Mouse (Mus musculus) midbrain, embryonic 16.5 days (tissue): ENCODE results near the gene Myh9. TPM values are rescaled to one million over a fixed set of nuclear protein-coding genes. Genes with fewer than 3 reads are reported as not detected.

Source experiments
- ATAC-seq: fragments of 200-750 bp; cut with Nextera tagmentation; 2 replicates; pipeline ENCODE4 v1.8.0; 2017; ENCODE audit warnings: moderate TSS enrichment
- H3K27ac ChIP-seq: fragments of 300-500 bp; sonication (generic); 2 replicates; pipeline ENCODE4 v1.5.1; 2014; ENCODE audit warnings: mild to moderate bottlenecking, low read length, mixed read lengths
- H3K27me3 ChIP-seq: fragments of 300-500 bp; sonication (generic); 2 replicates; pipeline ENCODE4 v1.6.1; 2014; ENCODE audit warnings: low read depth, low read length, mixed read lengths; ENCODE audit not compliant: control insufficient read depth, insufficient read depth
- H3K36me3 ChIP-seq: fragments of 300-500 bp; sonication (generic); 2 replicates; pipeline ENCODE4 v1.6.1; 2014; ENCODE audit warnings: mild to moderate bottlenecking, low read length, moderate library complexity, mixed read lengths; ENCODE audit not compliant: control insufficient read depth, insufficient read depth
- H3K4me1 ChIP-seq: fragments of 300-500 bp; sonication (generic); 2 replicates; pipeline ENCODE4 v1.6.1; 2014; ENCODE audit warnings: mild to moderate bottlenecking, low read length, mixed read lengths; ENCODE audit not compliant: control insufficient read depth, insufficient read depth
- H3K4me2 ChIP-seq: fragments of 300-500 bp; sonication (generic); 2 replicates; pipeline ENCODE4 v1.6.1; 2014; ENCODE audit warnings: mild to moderate bottlenecking, low read length, mixed read lengths
- H3K4me3 ChIP-seq: fragments of 300-500 bp; sonication (generic); 2 replicates; pipeline ENCODE4 v1.5.1; 2014; ENCODE audit warnings: low read depth, mild to moderate bottlenecking, low read length, moderate library complexity, mixed read lengths
- H3K9ac ChIP-seq: fragments of 300-500 bp; sonication (generic); 2 replicates; pipeline ENCODE4 v1.6.1; 2014; ENCODE audit warnings: low read depth, low read length, mixed read lengths
- H3K9me3 ChIP-seq: fragments of 300-500 bp; sonication (generic); replicated peaks from 2 replicates; pipeline ENCODE4 v1.6.1; 2014; ENCODE audit warnings: mild to moderate bottlenecking, low read length, mixed read lengths; ENCODE audit not compliant: control insufficient read depth, poor library complexity, severe bottlenecking
- WGBS: fragments of 180-500 bp; shearing (Covaris S2); extraction: QIAGEN DNeasy Blood & Tissue Kit; methylation state at CpG from one replicate; pipeline ENCODE4 v1.1.7; 2014; 5-methylcytosine and 5-hydroxymethylcytosine counted together
- polyA plus RNA-seq: library from polyadenylated mRNA; unstranded; fragments of >200 nt; fragmentation: Nextera tagmentation; extraction: Ambion mirVana; gene quantifications from 2 replicates; pipeline ENCODE4 v1.2.1, GENCODE M21; 2015

Myh9 gene
- polyA plus RNA-seq: 9.5 and 11.2 TPM in 2 replicates

DNA sequence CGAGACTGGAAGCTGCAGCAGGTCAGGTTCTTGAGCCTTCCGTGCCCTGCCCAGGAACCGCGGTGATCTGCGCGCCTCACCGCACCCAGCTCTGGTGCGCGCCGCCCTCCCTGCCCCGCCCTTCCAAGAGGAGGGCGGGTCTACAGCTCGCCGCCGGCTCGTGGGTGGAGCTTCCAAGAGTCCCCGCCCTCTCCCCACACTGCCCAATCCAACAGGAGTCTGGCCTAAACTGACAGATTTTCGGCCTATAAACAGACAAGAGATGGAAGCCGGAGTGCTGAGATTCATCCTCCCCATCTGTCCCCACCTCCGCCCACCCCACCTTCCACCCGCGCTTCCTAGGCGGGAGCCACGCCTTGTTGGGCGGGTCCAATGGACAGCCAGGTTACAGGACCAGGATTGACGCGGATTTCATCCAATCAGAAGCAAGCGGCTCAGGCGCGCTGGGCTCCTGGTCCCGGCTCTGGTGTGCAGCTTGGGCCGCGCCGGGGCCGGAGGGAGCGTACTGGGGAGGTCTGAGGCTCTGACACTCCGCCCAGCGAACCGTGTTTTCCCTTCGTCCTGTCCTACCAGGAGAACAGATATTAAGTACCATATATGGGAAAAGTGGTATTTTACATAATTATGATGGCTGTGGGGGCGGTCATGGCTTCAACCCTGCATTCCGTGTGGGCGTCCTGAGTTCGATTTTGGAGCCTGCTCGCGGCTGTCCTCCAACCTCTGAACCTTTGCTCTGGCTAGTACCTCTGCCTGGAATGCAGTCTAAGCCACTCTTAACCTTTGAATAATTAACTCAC is at the start of gene Myh9:
Myh9 (minus strand) TSS at position 129 of the 797 bp plus-strand sequence.
- Histone ChIP-seq H3K27ac (peak within 1 kb of the TSS; percentile 80), H3K27me3 (no peaks in the 10 kb centered on the region), H3K9me3 (no peaks in the 10 kb centered on the region), H3K4me3 (peak within 1 kb of the TSS; percentile 71), H3K4me1 (peaks cover 22% of the 10 kb centered on the region), H3K4me2 (peak within 1 kb of the TSS; percentile 96), H3K9ac (peak within 1 kb of the TSS; percentile 82), H3K36me3 (no peaks in the 10 kb centered on the region)
- under 1% methylated on average over 39 of the region's 46 CpGs for WGBS
- ATAC-seq: peak; percentile 98

DNA sequence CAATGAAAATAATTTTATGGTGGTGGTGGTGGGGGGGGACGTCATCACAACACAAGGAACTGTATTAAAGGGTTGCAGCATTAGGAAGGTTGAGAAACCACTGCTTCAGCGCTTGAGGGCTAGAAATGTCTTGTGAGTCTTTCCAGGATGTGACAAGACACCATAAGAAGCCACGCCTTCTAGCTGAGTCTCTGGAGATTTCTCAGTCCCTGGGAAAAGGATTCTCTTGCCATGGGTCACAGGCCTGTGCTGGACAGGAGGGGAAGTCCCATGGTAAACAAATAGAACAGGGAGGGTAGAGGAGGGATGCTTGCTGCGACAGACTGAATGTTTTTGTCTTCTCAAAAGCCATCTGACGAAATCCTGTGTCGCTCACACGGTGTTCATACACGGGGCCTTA is 49.8 kb upstream of the Myh9 start:
- no peak overlapping the region for H3K4me3 ChIP-seq
- WGBS: 83% methylated on average over 8 of the region's 8 CpGs
- no peak overlapping the region for H3K27ac ChIP-seq
- H3K9me3 ChIP-seq: no peaks in the 10 kb centered on the region
- ATAC-seq: no peak
- H3K4me1 ChIP-seq: no peaks in the 10 kb centered on the region
- H3K27me3 ChIP-seq: no peaks in the 10 kb centered on the region
- no peak overlapping the region for H3K9ac ChIP-seq
- H3K36me3 ChIP-seq: no peaks in the 10 kb centered on the region
- no peak overlapping the region for H3K4me2 ChIP-seq

- no peaks in the 10 kb centered on the region for H3K27me3 ChIP-seq
- H3K36me3 ChIP-seq: no peaks in the 10 kb centered on the region
- no peaks in the 10 kb centered on the region for H3K4me1 ChIP-seq
- no peak for ATAC-seq
- H3K9ac ChIP-seq: no peak overlapping the region
- no peak overlapping the region for H3K27ac ChIP-seq
- H3K4me3 ChIP-seq: no peak overlapping the region
- no peaks in the 10 kb centered on the region for H3K9me3 ChIP-seq
- no peak overlapping the region for H3K4me2 ChIP-seq
- 54% methylated on average over 4 of the region's 4 CpGs for WGBS
Measured at GRCm38 (mm10) chr15:77889761-77890422, 47.9 kb upstream of the Myh9 start.

DNA sequence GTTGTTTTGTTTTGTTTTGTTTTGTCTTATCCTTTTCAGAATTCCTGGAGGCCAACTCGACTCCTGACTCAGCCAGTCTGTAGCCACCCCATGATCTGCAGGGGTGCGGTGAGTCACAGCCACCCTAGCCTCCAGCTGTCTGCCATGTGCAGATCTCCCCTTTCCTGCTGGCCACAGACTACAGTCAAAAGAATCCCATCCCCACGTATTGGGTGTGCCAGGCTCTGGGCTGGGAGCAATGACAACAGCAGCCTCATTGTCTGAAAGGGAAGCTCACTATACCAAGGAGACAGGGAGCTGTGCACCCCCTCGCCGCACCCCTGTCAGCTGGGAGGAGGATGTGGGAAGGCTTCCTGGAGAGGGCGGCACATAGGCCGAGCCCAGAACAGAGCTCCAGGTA is 46.3 kb upstream of the Myh9 start:
- Histone ChIP-seq H3K9me3 (no peaks in the 10 kb centered on the region), H3K4me3 (no peak overlapping the region), H3K27ac (no peak overlapping the region), H3K27me3 (no peaks in the 10 kb centered on the region), H3K4me1 (no peaks in the 10 kb centered on the region), H3K4me2 (no peak overlapping the region), H3K36me3 (no peaks in the 10 kb centered on the region), H3K9ac (no peak overlapping the region)
- WGBS: 53% methylated on average over 7 of the region's 7 CpGs
- ATAC-seq: no peak

GRCm38 (mm10) chr15:77887093-77887488 is 45.1 kb upstream of the Myh9 start:
- no peaks in the 10 kb centered on the region for H3K27me3 ChIP-seq
- WGBS: 44% methylated on average over 1 of the region's 1 CpGs

DNA sequence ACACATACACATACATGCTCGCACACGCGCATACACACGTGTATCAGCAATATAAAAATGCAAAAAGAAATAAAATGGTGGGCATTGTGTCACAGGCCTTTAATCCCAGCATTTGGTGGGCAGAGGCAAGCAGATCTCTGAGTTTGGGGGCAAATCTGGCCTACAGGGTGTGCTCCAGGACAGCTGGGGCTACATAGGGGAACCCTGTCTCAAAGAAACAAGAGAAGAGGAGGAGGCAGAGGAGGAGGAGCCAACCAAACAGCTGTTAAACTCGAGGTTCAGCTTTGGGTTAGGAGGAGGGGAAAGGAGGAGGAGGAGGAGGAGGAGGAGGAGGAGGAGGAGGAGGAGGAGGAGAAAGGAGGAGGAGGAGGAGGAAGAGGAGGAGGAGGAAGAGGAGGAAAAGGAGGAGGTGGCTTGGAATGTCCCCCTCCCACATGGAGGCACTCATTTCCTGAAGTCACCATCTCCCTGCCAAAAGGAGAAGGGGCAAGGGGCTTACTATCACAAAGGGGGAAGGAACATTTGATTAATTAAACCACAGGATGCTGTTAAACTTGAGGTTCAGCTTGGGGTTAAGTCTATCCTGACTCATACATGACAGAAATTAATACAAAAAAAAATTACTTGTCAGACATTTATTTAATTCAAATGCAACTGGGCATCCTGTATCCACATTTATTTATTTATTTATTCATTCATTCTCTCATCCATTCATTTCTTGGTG is 44.6 kb upstream of the Myh9 start:
- no peak for ATAC-seq
- Histone ChIP-seq H3K4me2 (no peak overlapping the region), H3K9me3 (no peaks in the 10 kb centered on the region), H3K4me1 (no peaks in the 10 kb centered on the region), H3K9ac (no peak overlapping the region), H3K27ac (no peak overlapping the region), H3K27me3 (no peaks in the 10 kb centered on the region), H3K4me3 (no peak overlapping the region), H3K36me3 (no peaks in the 10 kb centered on the region)
- 96% methylated on average over 4 of the region's 5 CpGs for WGBS

More at GRCm38 (mm10) chr15:77887093-77887488, 45.1 kb upstream of the Myh9 start:
- Histone ChIP-seq H3K9ac (no peak overlapping the region), H3K27ac (no peak overlapping the region), H3K4me2 (no peak overlapping the region), H3K36me3 (no peaks in the 10 kb centered on the region), H3K4me3 (no peak overlapping the region), H3K9me3 (no peaks in the 10 kb centered on the region), H3K4me1 (no peaks in the 10 kb centered on the region)
- ATAC-seq: no peak

DNA sequence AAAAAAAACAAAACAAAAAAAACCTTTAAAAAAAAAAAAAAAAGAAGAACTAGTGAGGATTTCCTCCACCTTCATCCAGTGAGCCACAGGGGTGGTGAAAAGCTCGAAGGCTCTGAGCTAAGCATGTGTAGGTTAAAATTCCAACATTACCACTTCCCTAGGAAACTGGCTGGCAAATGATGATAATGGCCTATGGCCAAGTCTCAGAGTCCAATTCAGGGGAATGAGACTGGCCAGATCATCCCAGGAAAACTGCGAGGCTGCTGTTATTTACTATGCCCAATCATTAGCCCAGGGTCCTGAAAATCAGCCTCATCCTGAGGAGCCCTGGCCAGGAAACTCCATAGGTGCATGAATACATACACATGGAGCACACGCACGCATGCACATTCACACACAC is 44.0 kb upstream of the Myh9 start:
- 88% methylated on average over 4 of the region's 4 CpGs for WGBS
- no peak overlapping the region for H3K9ac ChIP-seq
- H3K4me3 ChIP-seq: no peak overlapping the region
- H3K27ac ChIP-seq: no peak overlapping the region
- H3K4me1 ChIP-seq: no peaks in the 10 kb centered on the region
- H3K4me2 ChIP-seq: no peak overlapping the region
- H3K36me3 ChIP-seq: no peaks in the 10 kb centered on the region
- no peaks in the 10 kb centered on the region for H3K9me3 ChIP-seq
- no peak for ATAC-seq
- H3K27me3 ChIP-seq: no peaks in the 10 kb centered on the region

DNA sequence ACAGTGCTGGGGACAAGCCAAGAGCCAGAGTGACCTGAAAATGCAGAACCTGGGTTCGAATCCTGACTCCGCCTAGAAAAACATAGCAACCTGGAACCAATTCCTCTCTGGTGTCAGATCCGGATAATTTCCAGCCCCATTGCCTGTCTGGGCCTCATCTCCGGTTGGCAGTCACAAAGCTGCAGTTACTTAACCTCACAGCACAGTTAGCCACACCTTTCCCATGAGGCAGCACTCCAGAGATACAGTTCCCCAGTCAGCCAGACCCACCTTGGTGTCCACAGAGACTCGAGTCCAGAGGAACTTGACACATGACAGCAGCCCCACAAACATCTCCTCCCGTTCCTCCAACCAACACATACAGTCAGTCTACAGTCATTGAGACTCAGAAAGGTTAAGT is 43.2 kb upstream of the Myh9 start:
- WGBS: 86% methylated on average over 6 of the region's 6 CpGs
- Histone ChIP-seq H3K27ac (no peak overlapping the region), H3K9ac (no peak overlapping the region), H3K4me3 (no peak overlapping the region), H3K4me1 (no peaks in the 10 kb centered on the region), H3K36me3 (no peaks in the 10 kb centered on the region), H3K9me3 (no peaks in the 10 kb centered on the region), H3K4me2 (no peak overlapping the region), H3K27me3 (no peaks in the 10 kb centered on the region)
- ATAC-seq: no peak

DNA sequence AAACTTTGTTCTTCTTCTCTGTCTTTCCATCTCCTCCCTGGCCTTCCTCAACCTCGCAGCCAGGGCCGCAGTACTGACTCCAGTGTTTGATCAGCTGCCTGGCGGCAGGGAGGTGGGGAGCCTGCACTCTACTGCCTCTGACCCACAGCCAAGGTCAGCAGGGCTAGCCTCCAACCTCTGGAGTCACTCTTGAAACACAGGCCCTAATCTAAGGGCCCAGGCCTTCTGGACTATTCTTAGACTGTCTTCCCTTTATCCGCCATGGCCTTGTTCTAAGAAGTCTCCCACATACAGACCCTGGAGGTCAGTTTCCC is 41.7 kb upstream of the Myh9 start:
- no peak overlapping the region for H3K4me2 ChIP-seq
- H3K9me3 ChIP-seq: no peaks in the 10 kb centered on the region
- no peaks in the 10 kb centered on the region for H3K27me3 ChIP-seq
- no peak overlapping the region for H3K9ac ChIP-seq
- H3K27ac ChIP-seq: no peak overlapping the region
- no peak for ATAC-seq
- H3K4me1 ChIP-seq: no peaks in the 10 kb centered on the region
- 73% methylated on average over 4 of the region's 4 CpGs for WGBS
- no peak overlapping the region for H3K4me3 ChIP-seq
- H3K36me3 ChIP-seq: no peaks in the 10 kb centered on the region
